Mouse (Mus musculus) G1E (cell line): ENCODE measurements around the gene Pid1. TPM values are rescaled to one million over a fixed set of nuclear protein-coding genes. Genes with fewer than 3 reads are reported as not detected.

Experiments
- ATAC-seq: 2 replicates; pipeline ENCODE4 v1.8.0; 2016; ENCODE audit warnings: mild to moderate bottlenecking; ENCODE audit not compliant: insufficient number of reproducible peaks, poor library complexity, low FRiP score, severe bottlenecking; ENCODE audit errors: extremely low read depth
- DNase-seq: peaks from one replicate; pipeline ENCODE4 v3.0.0; 2012; ENCODE audit warnings: low spot score
- H3K27me3 ChIP-seq: 2 replicates; pipeline ENCODE4 v1.6.1; 2012; ENCODE audit warnings: mild to moderate bottlenecking, low read length, inconsistent platforms; ENCODE audit not compliant: insufficient read depth
- H3K36me3 ChIP-seq: replicated peaks from 2 replicates; pipeline ENCODE3; 2012; ENCODE audit warnings: mild to moderate bottlenecking, inconsistent platforms
- H3K4me1 ChIP-seq: 2 replicates; pipeline ENCODE4 v1.6.1; 2012; ENCODE audit warnings: low read depth, low read length, inconsistent platforms, mixed read lengths; ENCODE audit not compliant: insufficient read depth
- H3K4me3 ChIP-seq: 2 replicates; pipeline ENCODE4 v1.5.1; 2012; ENCODE audit warnings: low read depth, mild to moderate bottlenecking, inconsistent platforms, low read length, moderate library complexity, mixed read lengths
- H3K9me3 ChIP-seq: replicated peaks from 2 replicates; pipeline ENCODE4 v1.6.1; 2012; ENCODE audit warnings: inconsistent platforms
- CTCF ChIP-seq: IDR thresholded peaks from 2 replicates; pipeline ENCODE4 v1.5.1; 2012; ENCODE audit warnings: low read depth, low read length, inconsistent platforms, mixed read lengths
- GATA1 ChIP-seq: IDR thresholded peaks from 2 replicates; pipeline ENCODE4 v1.6.1; 2012; ENCODE audit warnings: borderline replicate concordance, low read length, inconsistent platforms, mixed read lengths
- GATA2 ChIP-seq: IDR thresholded peaks from 2 replicates; pipeline ENCODE4 v1.6.1; 2012; ENCODE audit warnings: low read depth, low read length, inconsistent platforms, borderline replicate concordance
- POLR2AphosphoS5 ChIP-seq: IDR thresholded peaks from 2 replicates; pipeline ENCODE4 v1.6.1; 2012; ENCODE audit warnings: low read depth, low read length, inconsistent platforms; ENCODE audit not compliant: insufficient replicate concordance
- TAL1 ChIP-seq: conservative IDR thresholded peaks from 2 replicates; pipeline ENCODE4 v1.6.1; 2012; ENCODE audit warnings: low read depth, low read length, inconsistent platforms, mixed read lengths
- polyA plus RNA-seq: library from polyadenylated mRNA; stranded (reverse); fragments of >175 nt; gene quantifications from 2 replicates; pipeline ENCODE4 v1.2.3, GENCODE M21; 2012
- total RNA-seq, 2 experiments: library from RNA; stranded (forward) in 1 of 2; stranded (reverse) in 1 of 2; fragments of 200-1000 nt in 1 of 2; fragments of >200 nt in 1 of 2; fragmentation: Nextera tagmentation in 1 of 2; gene quantifications; 2 replicates each; pipeline ENCODE4 v1.2.3; 2014 to 2017

Pid1 gene
- total and polyA plus RNA-seq, 3 experiments, result 0.33 TPM; not detected in 2

DNA sequence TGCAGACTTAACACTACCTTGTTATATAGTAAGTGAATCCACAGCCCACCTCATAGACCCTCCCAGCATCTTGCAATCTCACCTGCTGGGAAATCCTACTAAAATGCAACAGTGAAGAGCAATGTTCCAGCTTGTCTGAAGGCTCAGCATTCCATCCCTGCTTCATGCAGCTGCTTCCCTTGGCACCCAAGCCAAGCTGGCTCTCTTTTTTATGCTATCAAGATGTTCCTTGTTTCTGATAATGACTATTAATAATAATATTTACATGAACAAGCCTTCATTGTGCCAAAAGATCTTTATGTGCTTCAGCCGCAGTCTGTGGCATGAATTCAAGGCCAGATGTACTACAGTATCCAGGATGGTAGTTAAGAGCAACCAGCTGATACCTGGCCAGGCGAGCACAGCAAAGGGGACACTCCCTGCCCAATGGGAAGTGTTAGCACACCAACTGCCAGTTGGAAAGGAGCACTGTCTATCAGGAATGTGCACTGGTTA is 54.0 kb downstream of the Pid1 start:
- no peak for DNase-seq
- ATAC-seq, result no peak

DNA sequence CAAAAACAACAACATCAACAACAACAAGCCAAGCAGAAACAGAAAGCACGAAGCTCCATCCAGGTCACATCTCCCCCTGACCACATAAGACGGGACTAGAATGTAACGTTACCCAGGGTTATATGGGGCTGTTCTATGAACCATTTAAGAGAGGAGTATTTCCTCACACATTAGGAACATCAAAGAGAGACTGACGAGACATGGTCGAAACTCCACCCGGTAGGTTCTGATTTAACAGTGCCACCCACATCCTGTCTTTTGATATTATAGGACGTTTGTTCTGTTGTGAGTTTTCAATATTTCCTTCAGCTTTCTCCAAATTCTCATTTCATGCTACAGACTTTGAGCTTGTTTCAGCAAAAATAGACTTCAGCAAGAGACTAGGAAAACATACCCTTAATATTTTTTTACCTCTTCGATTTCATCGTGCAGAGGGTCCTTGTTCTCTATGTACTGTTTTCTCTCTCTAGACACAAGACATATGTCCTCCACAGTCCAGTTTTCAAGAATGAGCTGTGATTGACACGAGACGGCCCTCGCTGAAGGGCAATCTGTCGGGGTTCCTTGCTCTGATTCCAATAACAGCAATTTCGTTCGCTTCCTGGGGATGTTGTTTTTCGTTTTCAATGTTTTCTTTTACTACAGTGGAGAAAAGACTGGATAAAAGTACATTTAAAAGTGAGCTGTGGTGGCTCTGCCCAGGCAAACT is 58.1 kb downstream of the Pid1 start:
- H3K27me3 ChIP-seq, result no peaks in the 10 kb centered on the region
- no peak for TF ChIP-seq GATA1
- no peak for TF ChIP-seq POLR2AphosphoS5
- TF ChIP-seq GATA2, result no peak
- TF ChIP-seq CTCF, result no peak
- TF ChIP-seq TAL1, result no peak

More for the DNA sequence above, 54.0 kb downstream of the Pid1 start:
- Histone ChIP-seq H3K4me3 (no peak overlapping the region), H3K36me3 (no peaks in the 10 kb centered on the region), H3K27me3 (no peaks in the 10 kb centered on the region), H3K9me3 (peaks cover 27% of the 10 kb centered on the region), H3K4me1 (no peaks in the 10 kb centered on the region)
- no peak for TF ChIP-seq GATA2
- no peak for TF ChIP-seq CTCF
- TF ChIP-seq POLR2AphosphoS5, result no peak
- TF ChIP-seq GATA1, result no peak
- no peak for TF ChIP-seq TAL1

DNA sequence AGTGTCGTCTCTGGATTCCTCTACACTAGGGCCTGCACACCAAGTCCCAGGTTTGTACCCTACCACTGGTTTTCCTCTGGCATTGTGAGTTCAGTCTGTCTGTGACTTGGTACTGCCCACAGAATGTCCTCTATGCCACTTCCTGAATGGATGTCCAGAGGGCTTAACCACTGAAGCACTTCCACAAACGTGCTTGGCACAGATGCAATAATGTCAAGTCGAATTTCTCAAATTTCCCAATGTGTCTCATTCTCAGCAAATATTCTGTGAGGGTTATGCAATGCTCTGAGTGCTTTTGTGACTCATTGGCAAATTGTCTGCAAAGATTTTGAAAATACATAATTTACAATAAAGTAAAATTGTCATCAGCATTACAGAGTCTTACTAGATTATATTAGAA is 61.2 kb downstream of the Pid1 start:
- no peaks in the 10 kb centered on the region for H3K36me3 ChIP-seq
- peaks cover 27% of the 10 kb centered on the region for H3K9me3 ChIP-seq
- DNase-seq (no peak), ATAC-seq (no peak)
- no peaks in the 10 kb centered on the region for H3K27me3 ChIP-seq
- no peak overlapping the region for H3K4me3 ChIP-seq
- H3K4me1 ChIP-seq, result no peaks in the 10 kb centered on the region
- TF ChIP-seq GATA2 (no peak), GATA1 (no peak), TAL1 (no peak)

More for the DNA sequence above, 58.1 kb downstream of the Pid1 start:
- H3K36me3 ChIP-seq, result no peaks in the 10 kb centered on the region
- peaks cover 32% of the 10 kb centered on the region for H3K9me3 ChIP-seq
- H3K4me3 ChIP-seq, result no peak overlapping the region
- ATAC-seq (no peak), DNase-seq (no peak)
- no peaks in the 10 kb centered on the region for H3K4me1 ChIP-seq

GRCm38 (mm10) chr1:84299719-84300118 is 64.3 kb downstream of the Pid1 start:
- Histone ChIP-seq H3K27me3 (no peaks in the 10 kb centered on the region), H3K36me3 (no peaks in the 10 kb centered on the region), H3K9me3 (peaks cover 25% of the 10 kb centered on the region), H3K4me3 (no peak overlapping the region), H3K4me1 (no peaks in the 10 kb centered on the region)
- no peak for DNase-seq
- ATAC-seq, result no peak
- TF ChIP-seq GATA2 (no peak), POLR2AphosphoS5 (no peak), TAL1 (no peak), GATA1 (no peak), CTCF (no peak)

DNA sequence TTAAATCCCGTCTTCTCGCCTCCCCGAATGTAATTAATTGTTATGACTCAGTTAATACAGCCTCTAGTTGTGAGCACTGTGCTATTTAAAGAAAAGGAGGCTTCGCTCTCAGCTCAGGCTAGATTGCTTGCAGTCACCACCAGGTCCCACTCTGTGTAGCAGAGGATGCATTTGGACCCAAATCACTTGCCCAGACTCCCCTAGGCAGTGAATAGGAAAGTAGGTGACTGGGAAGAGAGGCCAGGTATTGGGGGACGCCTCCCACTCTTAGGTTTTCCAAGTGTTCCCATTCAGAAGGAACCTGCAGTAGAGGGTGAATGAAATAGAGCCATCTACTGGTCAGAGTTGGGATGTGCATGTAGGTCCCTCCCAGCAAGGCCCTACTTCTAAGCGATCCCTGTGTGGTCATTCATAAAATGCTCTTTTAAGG is 77.3 kb downstream of the Pid1 start:
- no peaks in the 10 kb centered on the region; the same call in 1 of the 2 replicates for H3K27me3 ChIP-seq
- no peak overlapping the region for H3K4me3 ChIP-seq
- H3K9me3 ChIP-seq, result peaks cover 53% of the 10 kb centered on the region
- TF ChIP-seq GATA2 (no peak), GATA1 (no peak), TAL1 (no peak), CTCF (no peak), POLR2AphosphoS5 (no peak)
- DNase-seq (no peak), ATAC-seq (no peak)
- no peaks in the 10 kb centered on the region for H3K36me3 ChIP-seq
- no peaks in the 10 kb centered on the region for H3K4me1 ChIP-seq

DNA sequence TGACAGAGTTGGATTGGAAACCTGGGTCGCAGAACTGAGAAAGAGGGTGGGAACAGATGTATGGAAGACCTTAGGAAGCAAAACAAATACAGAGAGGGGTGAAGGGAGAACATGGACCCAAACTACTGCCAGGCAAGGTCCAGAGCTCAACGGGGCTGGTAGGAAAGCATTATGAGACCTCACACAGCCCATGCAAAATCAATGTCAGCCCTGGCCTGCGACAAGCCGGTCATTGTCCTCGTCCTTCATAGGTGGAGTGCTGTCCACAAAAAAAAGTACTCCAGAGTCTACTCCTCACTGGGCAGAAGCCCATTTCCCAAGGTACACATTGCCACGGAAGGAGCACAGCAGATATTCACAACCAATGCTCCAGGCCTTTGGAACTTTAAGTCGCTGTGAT is 78.4 kb downstream of the Pid1 start:
- H3K4me3 ChIP-seq, result no peak overlapping the region
- peaks cover 55% of the 10 kb centered on the region for H3K9me3 ChIP-seq
- ATAC-seq (no peak), DNase-seq (no peak)
- no peaks in the 10 kb centered on the region; the same call in 1 of the 2 replicates for H3K27me3 ChIP-seq
- no peak for TF ChIP-seq POLR2AphosphoS5
- TF ChIP-seq TAL1, result no peak
- TF ChIP-seq CTCF, result no peak
- TF ChIP-seq GATA1, result no peak
- no peak for TF ChIP-seq GATA2
- H3K4me1 ChIP-seq, result no peaks in the 10 kb centered on the region
- H3K36me3 ChIP-seq, result no peaks in the 10 kb centered on the region
